Mouse (Mus musculus): ENCODE measurements around the gene Atp5g1. TPM values are rescaled to one million over a fixed set of nuclear protein-coding genes. Genes with fewer than 3 reads are reported as not detected.
A peak's percentile ranks its signal among the peaks of the same experiment; 100 is the strongest.

Gene Atp5g1
- polyA plus RNA-seq, 1 experiment from 2014 or later, result 437 TPM

- ATAC-seq (ENCODE audit: low FRiP score), result peak; percentile 38; the same call in 1 of the 2 replicates
These were observed 40.3 kb downstream of the Atp5g1 start for GRCm38 (mm10) chr11:96035133-96035532.

DNA sequence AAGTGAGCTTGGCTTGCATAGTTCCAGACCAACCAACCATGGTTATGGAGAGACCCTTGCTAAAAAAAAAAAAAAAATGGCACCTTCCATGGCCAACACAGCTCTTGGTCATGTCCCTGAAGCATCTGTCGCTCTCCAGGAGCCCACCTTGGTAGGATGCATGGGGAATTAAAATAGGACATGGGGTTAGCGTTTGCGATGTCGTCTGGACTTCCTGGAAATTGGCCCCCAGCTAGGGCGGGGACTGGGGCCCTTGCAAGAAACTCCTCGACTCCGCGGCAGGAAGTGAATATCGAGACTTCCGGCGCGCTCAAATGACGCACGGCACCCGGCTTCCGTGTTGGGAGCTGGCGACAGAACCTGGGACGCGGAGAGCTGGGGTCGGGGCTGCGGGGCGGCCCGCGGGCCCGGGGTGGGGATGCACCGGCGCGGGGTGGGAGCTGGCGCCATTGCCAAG lies 40.8 kb downstream of the Atp5g1 start, which contains the start of gene Snf8:
Gene Snf8 (plus strand): TSS at position 290 of the 457 bp plus-strand sequence.
- peak; percentile 100 for DNase-seq (ENCODE audit: low spot score, missing footprints)
- Histone ChIP-seq H3K36me3 (ENCODE audit: control insufficient read depth, insufficient read depth, low read length) (no peaks in the 10 kb centered on the region; the same call in 1 of the 2 replicates), H3K27ac (ENCODE audit: low read depth, low read length) (peak within 1 kb of the TSS; percentile 35; the same call in 1 of the 2 replicates), H3K9ac (ENCODE audit: low read length) (peak within 1 kb of the TSS; percentile 76), H3K9me3 (ENCODE audit: control insufficient read depth, low read length) (no peaks in the 10 kb centered on the region), H3K4me1 (ENCODE audit: control insufficient read depth, insufficient read depth, low read length) (peaks cover 7% of the 10 kb centered on the region), H3K4me3 (ENCODE audit: low read depth, low read length) (peak within 1 kb of the TSS; percentile 87), H3K27me3 (ENCODE audit: control insufficient read depth, insufficient read depth, low read length) (no peaks in the 10 kb centered on the region), H3K4me2 (peak within 1 kb of the TSS; percentile 90)
- WGBS, result under 1% methylated on average over 29 of the region's 29 CpGs
- ATAC-seq (ENCODE audit: low FRiP score), result peak; percentile 74

More at GRCm38 (mm10) chr11:96035133-96035532, 40.3 kb downstream of the Atp5g1 start:
- Histone ChIP-seq H3K36me3 (ENCODE audit: control insufficient read depth, insufficient read depth, low read length) (no peaks in the 10 kb centered on the region; the same call in 1 of the 2 replicates), H3K9me3 (ENCODE audit: control insufficient read depth, low read length) (no peaks in the 10 kb centered on the region), H3K27me3 (ENCODE audit: control insufficient read depth, insufficient read depth, low read length) (no peaks in the 10 kb centered on the region), H3K4me2 (peak overlapping the region; percentile 90), H3K4me3 (ENCODE audit: low read depth, low read length) (peak overlapping the region; percentile 87), H3K27ac (ENCODE audit: low read depth, low read length) (no peak overlapping the region; the same call in 1 of the 2 replicates), H3K9ac (ENCODE audit: low read length) (peak overlapping the region; percentile 76), H3K4me1 (ENCODE audit: control insufficient read depth, insufficient read depth, low read length) (peaks cover 7% of the 10 kb centered on the region)
- no peak for DNase-seq (ENCODE audit: low spot score, missing footprints)
- WGBS, result 14% methylated on average over 6 of the region's 6 CpGs

- Histone ChIP-seq H3K27ac (ENCODE audit: low read depth, low read length) (no peak overlapping the region), H3K9me3 (ENCODE audit: control insufficient read depth, low read length) (no peaks in the 10 kb centered on the region), H3K4me3 (ENCODE audit: low read depth, low read length) (peak overlapping the region; percentile 87), H3K4me2 (peak overlapping the region; percentile 90), H3K4me1 (ENCODE audit: control insufficient read depth, insufficient read depth, low read length) (peaks cover 7% of the 10 kb centered on the region), H3K9ac (ENCODE audit: low read length) (peak overlapping the region; percentile 76; the same call in 1 of the 2 replicates), H3K27me3 (ENCODE audit: control insufficient read depth, insufficient read depth, low read length) (no peaks in the 10 kb centered on the region), H3K36me3 (ENCODE audit: control insufficient read depth, insufficient read depth, low read length) (no peaks in the 10 kb centered on the region; the same call in 1 of the 2 replicates)
- 54% methylated on average over 8 of the region's 8 CpGs for WGBS
- no peak for ATAC-seq (ENCODE audit: low FRiP score)
- peak; percentile 83 for DNase-seq (ENCODE audit: low spot score, missing footprints)
These were observed 41.4 kb downstream of the Atp5g1 start for GRCm38 (mm10) chr11:96034116-96034515.

GRCm38 (mm10) chr11:96033264-96033663 lies 42.2 kb downstream of the Atp5g1 start:
- no peak for ATAC-seq (ENCODE audit: low FRiP score)
- WGBS, result 100% methylated on average over 2 of the region's 3 CpGs

DNA sequence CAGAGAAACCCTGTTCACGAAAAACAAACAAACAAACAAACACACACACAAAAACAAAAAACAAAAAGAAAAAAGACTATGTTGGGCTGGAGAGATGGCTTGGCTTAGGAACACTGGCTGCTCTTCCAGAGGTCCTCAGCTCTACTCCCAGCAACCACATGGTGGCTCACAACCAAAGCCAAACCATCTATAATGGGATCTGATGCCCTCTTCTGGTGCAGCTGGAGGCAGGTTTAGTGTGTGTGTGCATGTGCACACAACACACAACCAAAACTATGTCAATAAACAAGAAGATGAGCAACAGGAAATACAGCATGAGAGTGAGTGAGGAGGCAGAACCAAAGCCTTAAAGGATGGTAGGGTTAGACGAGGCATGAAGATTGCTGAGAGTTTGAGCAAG lies 43.8 kb downstream of the Atp5g1 start:
- Histone ChIP-seq H3K9ac (ENCODE audit: low read length) (no peak overlapping the region), H3K4me1 (ENCODE audit: control insufficient read depth, insufficient read depth, low read length) (peaks cover 7% of the 10 kb centered on the region), H3K4me3 (ENCODE audit: low read depth, low read length) (no peak overlapping the region), H3K36me3 (ENCODE audit: control insufficient read depth, insufficient read depth, low read length) (no peaks in the 10 kb centered on the region), H3K27me3 (ENCODE audit: control insufficient read depth, insufficient read depth, low read length) (no peaks in the 10 kb centered on the region), H3K9me3 (ENCODE audit: control insufficient read depth, low read length) (no peaks in the 10 kb centered on the region), H3K27ac (ENCODE audit: low read depth, low read length) (no peak overlapping the region), H3K4me2 (no peak overlapping the region)
- WGBS, result 80% methylated on average over 2 of the region's 2 CpGs
- DNase-seq (ENCODE audit: low spot score, missing footprints), result no peak
- no peak for ATAC-seq (ENCODE audit: low FRiP score)

More at GRCm38 (mm10) chr11:96033264-96033663, 42.2 kb downstream of the Atp5g1 start:
- H3K27me3 ChIP-seq (ENCODE audit: control insufficient read depth, insufficient read depth, low read length), result no peaks in the 10 kb centered on the region
- H3K4me2 ChIP-seq, result no peak overlapping the region
- H3K4me1 ChIP-seq (ENCODE audit: control insufficient read depth, insufficient read depth, low read length), result peaks cover 7% of the 10 kb centered on the region
- no peak overlapping the region for H3K27ac ChIP-seq (ENCODE audit: low read depth, low read length)
- H3K9me3 ChIP-seq (ENCODE audit: control insufficient read depth, low read length), result no peaks in the 10 kb centered on the region
- no peak overlapping the region for H3K9ac ChIP-seq (ENCODE audit: low read length)
- no peak overlapping the region for H3K4me3 ChIP-seq (ENCODE audit: low read depth, low read length)
- DNase-seq (ENCODE audit: low spot score, missing footprints), result peak; percentile 84
- H3K36me3 ChIP-seq (ENCODE audit: control insufficient read depth, insufficient read depth, low read length), result no peaks in the 10 kb centered on the region

- H3K4me1 ChIP-seq (ENCODE audit: control insufficient read depth, insufficient read depth, low read length), result peaks cover 6% of the 10 kb centered on the region
- no peaks in the 10 kb centered on the region for H3K27me3 ChIP-seq (ENCODE audit: control insufficient read depth, insufficient read depth, low read length)
- DNase-seq (ENCODE audit: low spot score, missing footprints), result peak; percentile 67
- no peak overlapping the region for H3K4me3 ChIP-seq (ENCODE audit: low read depth, low read length)
- 89% methylated on average over 3 of the region's 3 CpGs for WGBS
- H3K36me3 ChIP-seq (ENCODE audit: control insufficient read depth, insufficient read depth, low read length), result no peaks in the 10 kb centered on the region
- no peak overlapping the region for H3K4me2 ChIP-seq
- no peak overlapping the region for H3K9ac ChIP-seq (ENCODE audit: low read length)
- no peaks in the 10 kb centered on the region for H3K9me3 ChIP-seq (ENCODE audit: control insufficient read depth, low read length)
- no peak overlapping the region for H3K27ac ChIP-seq (ENCODE audit: low read depth, low read length)
- no peak for ATAC-seq (ENCODE audit: low FRiP score)
These were observed 44.9 kb downstream of the Atp5g1 start for GRCm38 (mm10) chr11:96030571-96030970.

GRCm38 (mm10) chr11:96028130-96028529 lies 47.3 kb downstream of the Atp5g1 start:
- Histone ChIP-seq H3K27ac (ENCODE audit: low read depth, low read length) (no peak overlapping the region), H3K4me2 (no peak overlapping the region), H3K9ac (ENCODE audit: low read length) (no peak overlapping the region), H3K4me3 (ENCODE audit: low read depth, low read length) (no peak overlapping the region), H3K4me1 (ENCODE audit: control insufficient read depth, insufficient read depth, low read length) (no peaks in the 10 kb centered on the region), H3K27me3 (ENCODE audit: control insufficient read depth, insufficient read depth, low read length) (no peaks in the 10 kb centered on the region), H3K9me3 (ENCODE audit: control insufficient read depth, low read length) (no peaks in the 10 kb centered on the region), H3K36me3 (ENCODE audit: control insufficient read depth, insufficient read depth, low read length) (no peaks in the 10 kb centered on the region)
- WGBS, result 65% methylated on average over 5 of the region's 5 CpGs
- DNase-seq (ENCODE audit: low spot score, missing footprints), result peak; percentile 75
- ATAC-seq (ENCODE audit: low FRiP score), result no peak

DNA sequence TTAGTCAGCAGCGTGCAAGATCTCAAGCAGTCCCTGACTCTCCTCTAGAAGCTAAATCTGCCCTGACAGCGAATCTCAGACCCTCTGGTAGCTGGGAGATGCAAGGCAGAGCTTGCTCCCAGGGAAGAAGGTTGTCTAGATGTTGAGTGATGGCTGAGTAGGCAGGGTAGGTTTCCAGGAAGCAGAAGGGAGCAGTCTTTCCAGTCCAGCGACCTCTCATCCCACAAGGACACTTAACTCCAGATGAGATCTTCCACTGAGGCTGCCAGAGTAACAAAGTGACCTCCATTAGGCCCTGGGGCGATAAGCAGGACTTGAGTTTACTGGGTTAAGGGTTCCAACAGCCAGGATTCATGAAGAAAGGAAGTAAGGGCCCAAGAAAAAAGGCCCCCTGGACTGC lies 54.8 kb downstream of the Atp5g1 start:
- Histone ChIP-seq H3K9ac (ENCODE audit: low read length) (no peak overlapping the region), H3K27me3 (ENCODE audit: control insufficient read depth, insufficient read depth, low read length) (no peaks in the 10 kb centered on the region), H3K4me1 (ENCODE audit: control insufficient read depth, insufficient read depth, low read length) (no peaks in the 10 kb centered on the region), H3K9me3 (ENCODE audit: control insufficient read depth, low read length) (no peaks in the 10 kb centered on the region), H3K4me3 (ENCODE audit: low read depth, low read length) (no peak overlapping the region), H3K27ac (ENCODE audit: low read depth, low read length) (no peak overlapping the region), H3K36me3 (ENCODE audit: control insufficient read depth, insufficient read depth, low read length) (no peaks in the 10 kb centered on the region), H3K4me2 (no peak overlapping the region)
- WGBS, result 88% methylated on average over 4 of the region's 4 CpGs
- ATAC-seq (ENCODE audit: low FRiP score) (no peak), DNase-seq (ENCODE audit: low spot score, missing footprints) (peak; percentile 61)
